Comparison of ENCODE assay signal across 26 mouse cellular contexts in genomic region chr11:109728371-109728770, GRCm38 (mm10). TPM values are rescaled to one million over a fixed set of nuclear protein-coding genes. Genes with fewer than 3 reads are reported as not detected.
"Had no signal": no experiment of that assay in that cellular context is flagged by ENCODE, and none has a peak within 500 bp of the region (broad histone marks: within the 10 kb centered on the region; RNA-seq: fewer than 3 reads in every experiment).

No protein-coding gene starts in this region.

- H3K27ac ChIP-seq: gastrocnemius, adult 2 months; heart, adult 2 months; heart, embryonic 10.5 days; hindbrain, embryonic 10.5 days; hindbrain, embryonic 12.5 days; hindbrain, embryonic 14.5 days; intestine, embryonic 15.5 days; layer of hippocampus, adult 2 months; left cerebral cortex, adult 2 months; limb, embryonic 10.5 days; limb, embryonic 12.5 days had no signal

- H3K36me3 ChIP-seq: heart, embryonic 10.5 days; heart, embryonic 12.5 days; hindbrain, embryonic 10.5 days; hindbrain, embryonic 12.5 days; intestine, embryonic 15.5 days; limb, embryonic 10.5 days; limb, embryonic 12.5 days had no signal

- H3K4me3 ChIP-seq: gastrocnemius, adult 2 months; heart, adult 2 months; heart, embryonic 10.5 days; heart, embryonic 12.5 days; hindbrain, embryonic 10.5 days; hindbrain, embryonic 12.5 days; intestine, embryonic 15.5 days; layer of hippocampus, adult 2 months; left cerebral cortex, adult 2 months; limb, embryonic 10.5 days; limb, embryonic 12.5 days had no signal

- H3K4me2 ChIP-seq: heart, embryonic 12.5 days; hindbrain, embryonic 12.5 days; hindbrain, embryonic 14.5 days; intestine, embryonic 15.5 days; limb, embryonic 12.5 days had no signal

- DNase-seq: gastrocnemius, adult 2 months; gastrocnemius, postnatal 10 days; gastrocnemius, postnatal 25 days; heart, adult 2 months; heart, postnatal 10 days; heart, postnatal 4 days; kidney, adult 18-20 months; kidney, adult 8-10 months; kidney, postnatal 10 days; kidney, postnatal 25 days; kidney, postnatal 4 days; liver had no signal

- ATAC-seq: hindbrain, embryonic 16.5 days; inflammation-experienced regulatory T-cells, adult 6 months; intestine, embryonic 15.5 days; intestine, postnatal 0 days had no signal

- H3K27me3 ChIP-seq: hindbrain, embryonic 12.5 days; intestine, embryonic 15.5 days; limb, embryonic 12.5 days had no signal

- H3K4me1 ChIP-seq: heart, embryonic 10.5 days; heart, embryonic 12.5 days; hindbrain, embryonic 10.5 days; hindbrain, embryonic 12.5 days; intestine, embryonic 15.5 days; limb, embryonic 10.5 days; limb, embryonic 12.5 days had no signal

- H3K9me3 ChIP-seq: heart, embryonic 10.5 days; heart, embryonic 12.5 days; hindbrain, embryonic 10.5 days; hindbrain, embryonic 12.5 days; intestine, embryonic 15.5 days; limb, embryonic 10.5 days; limb, embryonic 12.5 days had no signal

- H3K9ac ChIP-seq: heart, embryonic 12.5 days; hindbrain, embryonic 12.5 days; hindbrain, embryonic 14.5 days; intestine, embryonic 15.5 days; limb, embryonic 12.5 days had no signal

RNA-seq across cellular contexts. Expression of gene Fam20a, which starts 6.3 kb away (rescaled TPM):
- total RNA-seq: granulocyte monocyte progenitor cell, adult 5-6 weeks had no signal
